Mouse (Mus musculus): ENCODE results near the gene Mef2b. TPM values are rescaled to one million over a fixed set of nuclear protein-coding genes. Genes with fewer than 3 reads are reported as not detected.

Gene Mef2b
- polyA plus RNA-seq, 1 experiment from 2014 or later: 0.29 TPM

DNA sequence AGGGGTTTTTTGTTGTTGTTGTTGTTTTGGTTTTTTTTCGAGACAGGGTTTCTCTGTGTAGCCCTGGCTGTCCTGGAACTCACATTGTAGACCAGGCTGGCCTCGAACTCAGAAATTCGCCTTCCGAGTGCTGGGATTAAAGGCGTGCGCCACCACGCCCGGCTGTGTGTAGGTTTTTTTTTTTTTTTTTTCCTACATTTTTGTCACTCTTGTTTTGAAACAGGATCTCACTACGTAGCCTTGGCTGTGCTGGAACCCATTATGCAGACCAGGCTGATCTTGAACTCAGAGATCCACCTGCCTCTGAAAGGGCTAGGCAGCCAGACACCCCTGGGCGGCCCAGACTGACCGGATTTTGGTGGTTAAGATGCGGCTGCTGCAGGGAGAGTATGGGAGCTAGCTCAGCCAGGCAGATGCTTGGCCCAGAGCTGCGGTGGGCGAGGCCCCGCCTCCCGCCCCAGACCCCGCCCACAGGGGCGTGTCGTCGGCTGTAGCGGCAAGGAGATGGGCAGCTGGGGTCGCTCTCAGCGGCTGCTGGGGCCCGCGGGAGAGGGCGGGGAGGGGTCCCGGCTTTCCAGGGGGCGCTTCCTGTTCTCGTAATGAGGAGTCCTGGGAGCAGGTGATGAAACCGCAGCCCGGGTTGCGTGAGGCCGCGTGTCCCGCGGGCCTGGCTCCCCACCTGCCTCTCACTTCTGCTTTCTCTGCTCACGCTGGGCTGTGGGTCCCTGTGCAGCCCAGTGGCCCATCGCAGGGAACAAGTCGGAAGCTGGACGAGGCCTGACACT is 18.8 kb downstream of the Mef2b start:
- Histone ChIP-seq H3K27ac (ENCODE audit: low read length) (no peak overlapping the region), H3K36me3 (ENCODE audit: insufficient read depth, low read length) (no peaks in the 10 kb centered on the region), H3K27me3 (replicated peaks; ENCODE audit: insufficient read depth, low read length) (no peaks in the 10 kb centered on the region), H3K9me3 (ENCODE audit: low read length) (no peaks in the 10 kb centered on the region), H3K4me2 (replicated peaks; ENCODE audit: low read depth, low read length) (peak overlapping the region; percentile 78), H3K4me3 (ENCODE audit: low read depth, low read length) (peak overlapping the region; percentile 33), H3K4me1 (ENCODE audit: insufficient read depth, low read depth, low read length) (no peaks in the 10 kb centered on the region; the same call in 1 of the 2 replicates), H3K9ac (replicated peaks; ENCODE audit: low read depth) (no peak overlapping the region)
- no peak for TF ChIP-seq CTCF (IDR thresholded peaks at IDR 0.05)
- TF ChIP-seq EP300 (IDR thresholded peaks at IDR 0.05): no peak
- WGBS: 11% methylated on average over 40 of the region's 40 CpGs
- DNase-seq (ENCODE audit: low spot score) (peak; percentile 72), ATAC-seq (peak; percentile 90)

DNA sequence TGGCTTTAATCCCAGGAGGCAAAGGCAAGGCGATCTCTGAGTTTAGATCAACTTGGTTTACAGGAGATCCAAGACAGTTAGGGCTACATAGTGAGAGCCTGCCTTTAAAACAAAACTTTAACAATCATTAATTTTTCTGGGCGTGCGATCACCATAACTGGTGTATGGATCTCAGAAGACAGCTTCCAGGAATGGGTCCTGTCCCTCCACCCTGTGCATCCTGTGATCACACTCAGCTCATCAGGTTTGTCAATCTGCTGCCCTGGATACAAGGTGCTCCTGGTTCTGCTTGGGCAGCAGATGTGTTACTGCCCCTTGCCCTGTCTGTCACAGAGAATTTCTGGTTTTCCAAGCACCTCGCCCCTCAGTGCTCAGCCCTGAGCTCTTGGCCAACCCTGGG is 19.7 kb downstream of the Mef2b start:
- no peak for DNase-seq (ENCODE audit: low spot score)
- Histone ChIP-seq H3K9ac (replicated peaks; ENCODE audit: low read depth) (no peak overlapping the region), H3K9me3 (ENCODE audit: low read length) (no peaks in the 10 kb centered on the region), H3K27me3 (replicated peaks; ENCODE audit: insufficient read depth, low read length) (no peaks in the 10 kb centered on the region), H3K4me1 (ENCODE audit: insufficient read depth, low read depth, low read length) (no peaks in the 10 kb centered on the region; the same call in 1 of the 2 replicates), H3K27ac (ENCODE audit: low read length) (no peak overlapping the region), H3K4me3 (ENCODE audit: low read depth, low read length) (no peak overlapping the region), H3K4me2 (replicated peaks; ENCODE audit: low read depth, low read length) (no peak overlapping the region), H3K36me3 (ENCODE audit: insufficient read depth, low read length) (no peaks in the 10 kb centered on the region)
- ATAC-seq: no peak
- WGBS: 85% methylated on average over 4 of the region's 4 CpGs
- no peak for TF ChIP-seq EP300 (IDR thresholded peaks at IDR 0.05)
- TF ChIP-seq CTCF (IDR thresholded peaks at IDR 0.05): no peak

DNA sequence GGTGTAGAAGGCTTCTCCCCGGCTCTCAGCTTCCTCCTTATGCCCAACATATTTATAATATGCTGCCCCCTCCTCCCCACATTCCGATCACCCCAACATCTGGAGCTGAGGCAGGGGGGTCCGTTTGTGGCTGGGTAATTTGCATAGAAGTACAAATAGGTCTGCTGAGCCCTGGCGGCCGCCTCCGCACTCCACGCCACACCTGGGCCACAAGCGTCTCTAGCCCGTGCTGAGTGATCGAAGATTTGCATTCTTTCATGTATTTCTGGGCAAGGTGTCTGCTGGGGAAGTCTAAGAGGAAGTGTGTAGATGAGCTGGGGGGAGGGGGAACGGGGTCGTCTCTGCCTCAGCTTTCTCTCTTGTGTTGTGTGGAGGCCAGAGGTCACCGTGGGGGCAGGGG is 20.5 kb downstream of the Mef2b start:
- TF ChIP-seq CTCF (IDR thresholded peaks at IDR 0.05): no peak
- TF ChIP-seq EP300 (IDR thresholded peaks at IDR 0.05): no peak
- no peak overlapping the region for H3K27ac ChIP-seq (ENCODE audit: low read length)
- no peak overlapping the region for H3K4me2 ChIP-seq (replicated peaks; ENCODE audit: low read depth, low read length)
- no peak for DNase-seq (ENCODE audit: low spot score)
- no peak overlapping the region for H3K9ac ChIP-seq (replicated peaks; ENCODE audit: low read depth)
- H3K4me3 ChIP-seq (ENCODE audit: low read depth, low read length): no peak overlapping the region
- no peaks in the 10 kb centered on the region for H3K9me3 ChIP-seq (ENCODE audit: low read length)
- no peak for ATAC-seq
- no peaks in the 10 kb centered on the region; the same call in 1 of the 2 replicates for H3K4me1 ChIP-seq (ENCODE audit: insufficient read depth, low read depth, low read length)
- 53% methylated on average over 13 of the region's 13 CpGs for WGBS
- H3K27me3 ChIP-seq (replicated peaks; ENCODE audit: insufficient read depth, low read length): no peaks in the 10 kb centered on the region
- no peaks in the 10 kb centered on the region for H3K36me3 ChIP-seq (ENCODE audit: insufficient read depth, low read length)

DNA sequence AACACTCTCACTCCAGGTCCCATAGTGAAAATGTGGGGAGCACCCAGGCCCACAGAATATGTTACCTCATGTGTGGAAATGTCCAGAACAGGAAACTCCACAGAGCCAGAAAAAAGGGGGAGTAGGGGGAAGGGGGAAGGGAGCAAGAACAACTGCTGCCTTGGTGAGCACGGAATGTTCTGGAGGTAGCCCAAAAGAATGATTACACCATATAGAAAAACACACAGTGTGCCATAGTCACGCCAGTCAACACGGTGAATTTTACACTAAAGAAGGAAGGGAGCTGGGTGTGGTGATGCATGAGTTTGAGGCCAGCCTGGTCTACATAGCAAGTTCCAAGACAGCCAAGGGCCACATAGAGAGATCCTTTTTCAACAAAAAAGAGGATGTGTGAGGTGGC is 23.8 kb downstream of the Mef2b start:
- TF ChIP-seq CTCF (IDR thresholded peaks at IDR 0.05) (no peak), EP300 (IDR thresholded peaks at IDR 0.05) (peak; percentile 71)
- no peak overlapping the region for H3K4me3 ChIP-seq (ENCODE audit: low read depth, low read length)
- 59% methylated on average over 3 of the region's 3 CpGs for WGBS

DNA sequence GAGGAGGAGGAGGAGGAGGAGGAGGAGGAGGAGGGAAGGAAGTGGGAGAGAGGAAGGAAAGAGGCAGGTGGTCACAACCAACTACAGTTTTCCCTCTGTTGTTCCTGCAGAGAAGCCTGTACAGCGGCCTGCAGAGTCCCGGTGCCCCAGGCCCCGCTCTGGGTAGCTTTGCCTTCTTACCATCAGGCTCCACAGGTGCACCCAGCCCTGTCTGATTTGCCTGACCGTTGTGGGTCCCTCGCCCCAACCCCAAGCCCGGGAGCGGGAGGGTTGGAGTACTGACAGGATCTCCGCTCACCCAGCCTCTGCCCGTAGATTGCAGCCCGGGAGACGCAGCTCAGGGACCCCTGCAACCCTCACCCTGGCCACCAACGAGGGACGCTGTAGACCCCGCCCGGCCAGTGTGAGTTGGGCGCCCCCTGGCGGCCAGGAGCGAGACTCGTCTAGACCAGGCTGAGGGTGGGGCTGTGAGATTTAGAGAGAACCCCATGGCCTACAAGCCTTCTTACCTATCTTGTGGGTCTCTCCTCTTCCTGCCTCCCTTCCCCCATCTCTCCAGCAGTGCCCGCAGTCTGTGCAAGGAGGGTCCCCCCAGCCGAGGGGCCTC is 27.1 kb downstream of the Mef2b start:
- H3K4me1 ChIP-seq (ENCODE audit: insufficient read depth, low read depth, low read length): no peaks in the 10 kb centered on the region
- H3K36me3 ChIP-seq (ENCODE audit: insufficient read depth, low read length): no peaks in the 10 kb centered on the region
- WGBS: 3% methylated on average over 20 of the region's 21 CpGs
- H3K9ac ChIP-seq (replicated peaks; ENCODE audit: low read depth): no peak overlapping the region
- TF ChIP-seq EP300 (IDR thresholded peaks at IDR 0.05) (no peak), CTCF (IDR thresholded peaks at IDR 0.05) (peak; percentile 98)
- ATAC-seq: peak; percentile 84
- peak overlapping the region; percentile 47 for H3K4me2 ChIP-seq (replicated peaks; ENCODE audit: low read depth, low read length)
- H3K4me3 ChIP-seq (ENCODE audit: low read depth, low read length): 0 out of 2 replicates have a peak overlapping the region, but pooled peaks have one; percentile 8
- no peaks in the 10 kb centered on the region for H3K27me3 ChIP-seq (replicated peaks; ENCODE audit: insufficient read depth, low read length)
- peak; percentile 81 for DNase-seq (ENCODE audit: low spot score)
- no peak overlapping the region for H3K27ac ChIP-seq (ENCODE audit: low read length)
- H3K9me3 ChIP-seq (ENCODE audit: low read length): no peaks in the 10 kb centered on the region

More for the DNA sequence above, 23.8 kb downstream of the Mef2b start:
- Histone ChIP-seq H3K27ac (ENCODE audit: low read length) (no peak overlapping the region), H3K9ac (replicated peaks; ENCODE audit: low read depth) (no peak overlapping the region), H3K4me2 (replicated peaks; ENCODE audit: low read depth, low read length) (no peak overlapping the region), H3K27me3 (replicated peaks; ENCODE audit: insufficient read depth, low read length) (no peaks in the 10 kb centered on the region), H3K4me1 (ENCODE audit: insufficient read depth, low read depth, low read length) (no peaks in the 10 kb centered on the region; the same call in 1 of the 2 replicates), H3K9me3 (ENCODE audit: low read length) (no peaks in the 10 kb centered on the region), H3K36me3 (ENCODE audit: insufficient read depth, low read length) (no peaks in the 10 kb centered on the region)
- peak; percentile 27; the same call in 1 of the 2 replicates for ATAC-seq
- peak; percentile 51 for DNase-seq (ENCODE audit: low spot score)

DNA sequence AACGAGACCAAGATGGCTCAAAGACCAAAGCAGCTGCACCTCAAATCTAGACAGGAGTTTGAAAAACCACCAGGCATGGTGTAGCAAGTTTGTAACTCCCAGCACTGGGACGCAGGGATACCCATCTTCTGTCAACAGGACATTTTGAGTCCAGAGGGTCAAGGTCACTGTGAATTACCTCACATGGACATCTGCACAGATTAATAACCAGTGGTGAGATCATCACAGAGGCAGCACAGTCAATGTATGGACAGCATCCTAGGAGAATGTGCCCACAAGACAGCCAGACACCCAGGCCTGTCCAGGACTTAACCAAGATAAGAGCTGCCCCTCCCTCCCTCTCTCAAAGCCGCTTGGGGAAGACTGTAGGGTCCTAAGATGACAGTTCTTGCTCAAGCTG is 30.6 kb downstream of the Mef2b start:
- WGBS: 67% methylated on average over 3 of the region's 3 CpGs
- TF ChIP-seq CTCF (IDR thresholded peaks at IDR 0.05): no peak
- no peak for TF ChIP-seq EP300 (IDR thresholded peaks at IDR 0.05)

More for the DNA sequence above, 30.6 kb downstream of the Mef2b start:
- Histone ChIP-seq H3K4me2 (replicated peaks; ENCODE audit: low read depth, low read length) (no peak overlapping the region), H3K4me3 (ENCODE audit: low read depth, low read length) (no peak overlapping the region), H3K27ac (ENCODE audit: low read length) (no peak overlapping the region), H3K9ac (replicated peaks; ENCODE audit: low read depth) (no peak overlapping the region), H3K9me3 (ENCODE audit: low read length) (no peaks in the 10 kb centered on the region), H3K4me1 (ENCODE audit: insufficient read depth, low read depth, low read length) (no peaks in the 10 kb centered on the region), H3K36me3 (ENCODE audit: insufficient read depth, low read length) (no peaks in the 10 kb centered on the region), H3K27me3 (replicated peaks; ENCODE audit: insufficient read depth, low read length) (no peaks in the 10 kb centered on the region)
- no peak for DNase-seq (ENCODE audit: low spot score)
- no peak for ATAC-seq

Measured in lung, postnatal 0 days (tissue).